Mouse (Mus musculus) retina, embryonic 14.5 days (tissue): Measurements from ENCODE around the gene Ctnnbl1.

ENCODE experiments used
- DNase-seq: peaks from one replicate; pipeline ENCODE4 v3.0.0-alpha.2; 2015; ENCODE audit warnings: low spot score

Ctnnbl1 gene

DNA sequence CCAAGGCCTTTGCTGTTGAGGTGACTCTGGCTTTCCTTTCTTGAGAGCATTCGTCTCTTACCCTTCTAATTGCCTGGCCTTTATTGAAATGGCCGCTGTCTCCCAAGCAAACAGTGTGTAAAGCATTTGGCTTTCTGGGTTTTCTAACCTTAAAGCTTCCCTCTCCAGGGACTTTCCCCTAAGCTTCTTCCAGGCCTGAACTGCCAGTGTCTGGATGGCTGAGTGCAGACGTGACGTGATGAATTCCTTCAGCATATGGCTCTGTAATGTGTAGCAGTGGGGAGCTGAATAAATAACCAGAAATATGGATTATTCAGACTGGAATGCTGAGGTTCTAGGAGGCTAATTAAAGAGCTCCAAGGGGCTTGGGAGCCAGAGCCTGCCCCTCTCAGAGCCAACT, 84.1 kb downstream of the Ctnnbl1 start:
- peak; percentile 37 for DNase-seq

DNA sequence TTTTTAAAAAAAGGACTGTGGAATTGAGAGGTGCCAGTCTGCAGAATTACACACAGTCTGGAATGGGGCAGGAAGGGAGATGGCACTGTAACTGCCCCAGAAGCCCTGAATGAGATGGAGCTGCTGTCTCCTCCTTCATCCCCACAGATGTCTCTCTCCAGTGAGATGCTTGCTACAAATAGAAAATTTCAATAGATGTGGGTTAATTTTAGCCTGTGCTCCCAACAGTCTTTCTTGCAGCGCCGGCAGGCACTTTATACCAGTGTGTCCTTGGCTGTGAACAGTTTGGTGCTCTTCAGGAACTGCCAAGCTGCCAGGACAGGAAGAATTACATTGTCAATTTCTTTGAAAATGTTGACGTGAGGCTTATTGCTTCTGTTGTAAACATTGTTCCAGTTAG, 86.3 kb downstream of the Ctnnbl1 start:
- DNase-seq, result no peak

DNA sequence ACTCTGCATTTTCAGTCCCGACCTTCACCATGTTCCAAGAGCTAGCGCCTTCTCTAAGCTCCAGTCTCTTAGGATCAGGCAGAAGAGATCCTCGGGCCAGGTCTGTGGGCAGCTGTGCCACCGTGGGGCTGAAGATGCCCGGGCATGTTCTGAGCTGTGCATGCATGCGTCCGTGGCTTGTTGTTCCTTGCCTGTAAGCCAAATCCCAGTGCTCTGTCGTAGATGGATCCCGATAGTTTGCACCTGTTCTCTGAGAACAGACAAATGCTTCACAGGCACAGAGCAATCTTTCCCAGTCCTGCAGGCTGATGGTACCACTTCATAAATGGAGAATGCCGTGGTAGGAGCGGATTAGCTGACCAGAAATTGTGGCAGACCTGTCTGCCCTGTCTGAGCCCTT, 87.0 kb downstream of the Ctnnbl1 start:
- DNase-seq, result no peak

- no peak for DNase-seq
Measured at GRCm38 (mm10) chr2:157830101-157830500, 92.9 kb downstream of the Ctnnbl1 start.

GRCm38 (mm10) chr2:157830620-157831354, 93.6 kb downstream of the Ctnnbl1 start:
- DNase-seq, result no peak

- DNase-seq, result peak; percentile 70
Measured at GRCm38 (mm10) chr2:157837050-157837449, 99.8 kb downstream of the Ctnnbl1 start.

- no peak for DNase-seq
Measured at GRCm38 (mm10) chr2:157838206-157838923, 101.2 kb downstream of the Ctnnbl1 start.

DNA sequence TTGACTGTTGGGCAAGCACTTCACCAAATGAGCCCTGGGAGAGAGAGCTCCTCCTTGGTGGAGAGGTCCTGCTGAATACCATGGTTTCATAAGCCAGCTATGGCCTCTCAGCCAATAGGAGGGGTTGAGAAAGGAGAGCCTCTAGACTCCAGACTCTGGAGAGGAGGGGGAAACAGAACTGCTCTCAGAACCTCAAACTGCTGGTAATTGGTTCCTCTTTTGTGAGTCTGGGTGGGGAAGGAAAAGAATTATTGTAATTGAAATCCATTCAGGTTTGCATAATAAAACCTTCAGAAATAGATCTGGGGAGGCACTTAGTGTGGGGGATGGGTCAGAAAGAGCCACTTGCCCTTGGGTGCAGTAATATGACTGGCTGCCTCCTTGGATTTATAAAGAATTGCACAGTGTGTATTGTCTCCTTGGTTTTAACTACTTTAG, 103.5 kb downstream of the Ctnnbl1 start:
- no peak for DNase-seq

GRCm38 (mm10) chr2:157841121-157841520, 103.9 kb downstream of the Ctnnbl1 start:
- no peak for DNase-seq

DNA sequence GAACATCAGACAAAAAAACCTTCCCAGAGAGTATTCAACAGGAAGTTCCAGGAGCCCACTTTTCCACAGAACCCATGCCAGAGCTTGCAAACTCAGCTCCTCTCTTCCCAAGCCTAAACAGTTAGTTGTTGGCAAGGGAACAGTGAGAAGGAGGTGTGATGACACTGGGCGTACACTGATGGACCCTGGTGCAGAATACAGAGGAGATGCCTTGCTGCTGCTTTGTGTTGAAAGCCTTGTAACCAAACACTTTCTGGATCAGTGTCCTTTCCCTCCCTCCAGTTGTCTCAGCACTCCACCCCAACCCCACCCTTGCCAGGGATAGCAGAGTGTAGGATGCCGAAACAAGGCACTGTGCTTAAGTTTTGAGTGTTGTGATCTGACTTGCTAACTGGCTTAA, 107.5 kb downstream of the Ctnnbl1 start:
- DNase-seq, result no peak

- no peak for DNase-seq
Measured at GRCm38 (mm10) chr2:157845831-157846230, 108.6 kb downstream of the Ctnnbl1 start.

DNA sequence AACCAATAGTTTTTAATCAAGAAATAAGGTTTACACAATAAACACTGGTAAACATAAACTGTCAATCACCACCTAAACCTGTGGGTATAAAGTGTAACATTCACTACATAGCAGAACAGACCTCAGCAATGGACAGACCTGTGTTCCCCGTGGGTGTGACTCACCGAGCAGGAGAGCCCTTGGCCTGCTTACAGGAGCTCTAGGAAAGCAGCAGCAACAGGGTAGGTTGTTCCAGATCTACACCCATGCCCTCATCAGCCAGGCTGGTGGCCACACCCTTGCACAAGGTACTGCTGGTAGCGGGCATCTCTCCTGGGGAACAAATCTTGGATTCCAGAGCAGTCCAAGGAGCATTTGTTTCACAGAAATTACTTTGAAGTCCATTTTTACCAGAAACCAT, 115.9 kb downstream of the Ctnnbl1 start:
- DNase-seq, result no peak

DNA sequence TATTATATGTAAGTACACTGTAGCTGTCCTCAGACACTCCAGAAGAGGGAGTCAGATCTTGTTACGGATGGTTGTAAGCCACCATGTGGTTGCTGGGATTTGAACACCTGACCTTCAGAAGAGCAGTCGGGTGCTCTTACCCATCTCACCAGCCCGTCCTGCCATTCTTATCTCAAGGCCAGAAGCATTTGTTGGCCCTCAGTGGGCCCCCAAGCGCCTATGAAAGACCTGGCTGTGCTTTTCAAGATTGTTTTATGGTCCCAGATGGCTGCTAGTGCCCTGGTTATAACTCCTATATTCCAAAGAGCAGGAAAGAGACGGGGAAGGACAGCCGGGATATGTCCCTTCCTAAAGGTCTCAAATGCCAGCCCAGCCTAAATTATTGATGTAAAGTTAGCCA, 118.6 kb downstream of the Ctnnbl1 start:
- DNase-seq, result no peak

- DNase-seq, result no peak
Measured at GRCm38 (mm10) chr2:157857496-157857895, 120.3 kb downstream of the Ctnnbl1 start.

DNA sequence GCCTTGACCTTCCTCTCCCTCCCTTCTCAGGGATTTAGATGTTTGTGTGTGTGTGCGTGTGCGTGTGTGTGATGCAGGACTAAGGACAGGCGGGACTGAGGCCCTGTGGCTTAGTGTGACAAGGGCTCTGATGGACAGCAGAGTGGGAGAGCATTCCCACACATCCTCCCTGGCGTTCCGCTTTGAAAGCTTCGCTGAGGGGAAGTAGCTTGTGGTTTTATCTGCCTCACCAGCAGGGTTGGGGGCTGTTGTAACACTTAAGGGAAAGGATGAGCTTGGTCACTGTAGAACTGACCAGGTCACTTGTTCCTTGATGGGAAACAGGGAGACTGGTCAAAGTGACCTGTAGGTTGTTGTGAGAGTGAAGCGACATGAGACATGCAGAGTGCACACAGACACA, 121.1 kb downstream of the Ctnnbl1 start:
- no peak for DNase-seq

DNA sequence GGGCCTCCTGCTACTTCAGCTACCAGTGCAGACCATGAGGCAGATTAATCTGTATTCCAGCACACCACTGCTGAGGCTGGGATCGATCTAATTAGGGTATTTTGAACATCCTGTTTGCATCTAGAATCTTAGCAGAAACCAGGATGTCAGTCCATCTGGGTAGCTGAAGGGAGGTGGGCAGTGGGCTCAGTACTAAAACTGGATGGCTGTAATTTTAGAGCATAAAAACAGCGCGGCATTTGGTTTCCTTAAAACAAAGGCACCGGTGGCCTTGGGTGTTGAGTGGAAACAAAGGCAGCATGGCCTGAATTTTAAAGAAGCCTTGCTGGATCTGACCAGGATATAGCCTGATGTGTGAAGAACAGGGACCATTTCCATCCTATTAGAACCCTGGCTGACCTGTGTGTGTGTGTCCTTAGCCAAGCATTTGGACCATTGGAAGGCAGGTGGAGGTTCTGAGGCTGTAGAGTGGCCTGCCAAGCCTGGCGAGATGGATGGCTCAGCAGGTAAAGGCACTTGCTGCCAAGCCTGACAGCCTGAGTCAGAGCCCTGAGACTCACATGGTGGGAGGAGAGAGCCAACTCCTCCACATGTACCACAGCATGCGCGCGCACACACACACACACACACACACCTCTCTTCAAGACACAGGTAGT, 122.0 kb downstream of the Ctnnbl1 start:
- DNase-seq, result no peak

DNA sequence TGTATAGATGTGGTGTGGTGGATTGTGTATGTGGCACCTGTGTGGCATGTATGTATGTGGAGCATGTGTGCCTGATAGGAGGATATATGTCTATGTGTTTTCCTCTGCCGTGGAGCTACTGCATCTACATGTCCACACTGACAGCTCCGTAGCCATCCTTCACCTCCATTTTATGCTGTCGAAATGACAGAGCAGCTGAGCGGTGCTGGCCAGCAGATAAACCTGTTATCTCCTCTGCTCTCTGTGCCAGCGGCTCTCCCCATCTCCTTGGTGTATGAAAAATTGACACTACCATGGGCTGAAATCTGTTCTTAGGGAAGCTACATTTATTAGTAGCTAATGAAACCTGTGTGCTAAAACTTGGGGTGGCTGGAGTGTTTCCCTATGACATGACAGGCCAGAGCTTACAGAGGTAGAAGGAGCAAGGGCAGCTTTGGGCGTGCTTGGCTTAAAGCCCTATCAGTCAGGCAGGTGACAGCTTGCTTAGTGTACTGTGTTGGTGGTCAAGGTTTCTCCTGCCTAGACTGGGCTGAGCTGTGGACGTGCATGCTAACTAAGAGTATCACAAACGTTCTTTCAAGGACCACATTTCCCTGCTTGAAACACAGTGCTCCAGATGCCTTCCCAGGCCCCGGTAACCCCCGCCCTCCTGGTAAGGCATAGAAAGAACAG, 124.2 kb downstream of the Ctnnbl1 start:
- no peak for DNase-seq

- DNase-seq, result no peak
Measured at GRCm38 (mm10) chr2:157862306-157862705, 125.1 kb downstream of the Ctnnbl1 start.

- no peak for DNase-seq
Measured at GRCm38 (mm10) chr2:157867126-157867525, 129.9 kb downstream of the Ctnnbl1 start.

DNA sequence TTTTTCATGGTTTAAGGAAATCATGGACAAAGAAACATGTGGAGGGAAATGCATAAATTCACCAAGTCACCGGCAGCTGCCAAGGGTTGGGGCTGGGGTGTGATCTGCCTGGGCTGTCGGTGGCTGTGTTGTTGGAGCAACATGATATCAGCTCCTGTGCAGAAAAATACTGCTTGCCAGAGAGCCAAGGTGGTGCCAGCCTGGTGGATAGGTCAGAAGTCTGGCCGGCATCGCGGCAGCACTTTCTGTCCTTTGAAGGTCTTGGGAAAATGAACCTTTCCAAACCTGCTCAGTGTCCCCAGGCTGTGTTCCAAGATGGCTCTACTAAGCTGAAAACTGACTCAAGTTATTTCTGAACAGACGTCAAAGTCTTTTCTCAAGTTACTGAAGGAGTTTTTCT, 133.0 kb downstream of the Ctnnbl1 start:
- DNase-seq, result no peak

DNA sequence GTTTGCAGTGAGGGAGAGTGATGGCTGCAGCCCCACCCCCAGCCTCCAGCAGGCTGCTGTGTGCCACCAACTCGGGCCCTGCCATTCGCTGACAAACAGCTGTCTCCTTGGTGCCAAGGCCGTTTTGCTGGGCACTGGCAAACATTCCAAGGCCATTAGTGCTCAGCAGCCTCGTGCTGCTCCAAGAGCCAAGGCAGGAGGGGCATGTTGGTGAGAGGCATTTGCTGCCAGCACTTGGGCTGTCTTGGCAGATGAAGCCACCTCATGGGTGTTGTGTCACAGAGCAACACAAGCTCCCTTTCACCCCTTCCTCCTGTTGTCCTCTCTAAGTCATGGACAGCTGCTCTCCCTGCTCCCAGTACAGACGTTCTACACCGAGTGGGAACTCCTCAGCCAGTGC, 136.0 kb downstream of the Ctnnbl1 start:
- DNase-seq, result no peak

GRCm38 (mm10) chr2:157873691-157874090, 136.5 kb downstream of the Ctnnbl1 start:
- no peak for DNase-seq

- no peak for DNase-seq
Measured at GRCm38 (mm10) chr2:157875111-157875510, 137.9 kb downstream of the Ctnnbl1 start.
